Mouse (Mus musculus): ENCODE data around the gene Sez6l. TPM values are rescaled to one million over a fixed set of nuclear protein-coding genes. Genes with fewer than 3 reads are reported as not detected.

The Sez6l gene
- total and polyA plus RNA-seq, 3 experiments: not detected

- Histone ChIP-seq H3K27me3 (replicated peaks) (no peaks in the 10 kb centered on the region), H3K9me3 (replicated peaks; ENCODE audit: low read length) (peaks cover 96% of the 10 kb centered on the region), H3K9ac (ENCODE audit: insufficient read depth, low read depth) (no peak overlapping the region), H3K4me3 (replicated peaks in 1 of 3; ENCODE audit: low read depth in 2 of 3, low read length in 2 of 3, poor library complexity in 1 of 3) (no peak overlapping the region), H3K36me3 (replicated peaks in 1 of 2; ENCODE audit: control insufficient read depth in 1 of 2, insufficient read depth in 1 of 2, low read length in 1 of 2) (no peaks in the 10 kb centered on the region), H3K4me2 (ENCODE audit: insufficient read depth, low read depth, poor library complexity, severe bottlenecking) (no peak overlapping the region), H3K4me1 (ENCODE audit: control insufficient read depth in 1 of 2, insufficient read depth in 2 of 2) (no peaks in the 10 kb centered on the region), H3K79me2 (replicated peaks; ENCODE audit: control insufficient read depth, extremely low read depth, insufficient read depth, poor library complexity, severe bottlenecking) (no peaks in the 10 kb centered on the region), H3K27ac (ENCODE audit: insufficient read depth, low read depth) (no peak overlapping the region)
- dilution Hi-C loops (cut with MboI; ENCODE audit: extremely low pct_ligation_motif_present, extremely low pct_unique_long_range_greater_than_20kb, low sequenced_read_pairs): no loop called here
- no peak for TF ChIP-seq NELFE (IDR thresholded peaks at IDR 0.05; ENCODE audit: low read depth, low read length)
- no peak for TF ChIP-seq TBP (conservative IDR thresholded peaks at IDR 0.05; ENCODE audit: low read depth, low read length)
- no peak for TF ChIP-seq POLR2AphosphoS2 (IDR thresholded peaks at IDR 0.05; ENCODE audit: low read depth, low read length)
- TF ChIP-seq ZKSCAN1 (IDR thresholded peaks at IDR 0.05; ENCODE audit: borderline replicate concordance, low read depth, low read length): no peak
- TF ChIP-seq SIN3A (IDR thresholded peaks at IDR 0.05; ENCODE audit: low read length): no peak
- TF ChIP-seq ZC3H11A (IDR thresholded peaks at IDR 0.05; ENCODE audit: low read depth, low read length): no peak
- no peak for TF ChIP-seq MXI1 (IDR thresholded peaks at IDR 0.05; ENCODE audit: low read depth, low read length)
- no peak for TF ChIP-seq MAZ (IDR thresholded peaks at IDR 0.05; ENCODE audit: low read depth, low read length)
- TF ChIP-seq IRF4 (IDR thresholded peaks at IDR 0.05; ENCODE audit: low read depth, low read length): no peak
- no peak for TF ChIP-seq MYC (IDR thresholded peaks at IDR 0.05; ENCODE audit: low read depth, low read length)
- TF ChIP-seq ZNF384 (IDR thresholded peaks at IDR 0.05; ENCODE audit: low read depth, low read length): no peak
- no peak for TF ChIP-seq EP300 (IDR thresholded peaks at IDR 0.05; ENCODE audit: low read length)
- no peak for TF ChIP-seq TCF12 (IDR thresholded peaks at IDR 0.05; ENCODE audit: low read depth, low read length)
- in situ Hi-C loops (cut with MboI; ENCODE audit: low pct_ligation_motif_present, low pct_unique_long_range_greater_than_20kb, low sequenced_read_pairs): no loop called here
- DNase-seq (ENCODE audit: extremely low read depth): no peak
Observed at GRCm38 (mm10) chr5:112576361-112576992, 508 bp downstream of the Sez6l start.

DNA sequence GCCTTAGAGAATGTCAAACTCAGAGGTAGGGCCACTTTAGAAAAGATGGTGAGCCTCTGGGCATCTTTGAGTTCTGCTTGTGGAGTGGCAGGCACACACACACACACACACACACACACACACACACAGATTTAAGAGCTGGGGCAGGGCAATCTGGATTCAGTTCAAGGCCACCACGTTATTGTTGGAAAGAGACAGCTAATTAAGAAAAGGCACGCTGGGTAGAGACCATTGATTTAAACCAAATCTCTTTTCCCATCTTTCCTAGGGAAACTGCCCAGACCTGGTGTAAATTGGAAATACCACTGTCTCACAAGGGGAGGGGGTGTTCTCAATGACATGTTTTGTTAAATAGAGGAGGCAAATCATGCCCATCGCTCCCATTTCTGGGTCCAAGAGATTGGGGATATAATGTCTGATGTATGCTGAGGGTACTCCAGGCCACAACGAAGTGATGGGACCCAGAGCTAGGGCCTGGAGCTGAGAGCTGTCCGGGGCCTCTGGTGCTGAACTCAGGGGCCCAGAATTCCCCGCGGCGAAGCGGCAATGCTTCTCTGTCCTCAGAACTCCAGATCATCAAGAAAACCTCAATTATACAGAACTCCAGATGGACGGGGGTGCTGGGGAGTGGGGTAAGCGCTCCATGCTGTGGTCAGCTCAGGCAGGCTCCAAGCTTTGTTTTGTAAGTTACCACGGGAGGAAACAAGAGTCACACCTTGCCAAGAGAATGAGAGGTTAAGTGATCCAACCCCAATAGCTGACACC lies 1.7 kb downstream of the Sez6l start:
- no peak overlapping the region for H3K9ac ChIP-seq (ENCODE audit: insufficient read depth, low read depth)
- H3K4me1 ChIP-seq (ENCODE audit: control insufficient read depth in 1 of 2, insufficient read depth in 2 of 2): no peaks in the 10 kb centered on the region
- dilution Hi-C loops (cut with MboI; ENCODE audit: extremely low pct_ligation_motif_present, extremely low pct_unique_long_range_greater_than_20kb, low sequenced_read_pairs): no loop called here
- H3K27ac ChIP-seq (ENCODE audit: insufficient read depth, low read depth): no peak overlapping the region
- H3K36me3 ChIP-seq (replicated peaks in 1 of 2; ENCODE audit: control insufficient read depth in 1 of 2, insufficient read depth in 1 of 2, low read length in 1 of 2): no peaks in the 10 kb centered on the region
- H3K4me3 ChIP-seq (replicated peaks in 1 of 3; ENCODE audit: low read depth in 2 of 3, low read length in 2 of 3, poor library complexity in 1 of 3): no peak overlapping the region
- H3K79me2 ChIP-seq (replicated peaks; ENCODE audit: control insufficient read depth, extremely low read depth, insufficient read depth, poor library complexity, severe bottlenecking): no peaks in the 10 kb centered on the region
- TF ChIP-seq HCFC1 (IDR thresholded peaks at IDR 0.05; ENCODE audit: low read depth, low read length): no peak
- TF ChIP-seq ETS1 (conservative IDR thresholded peaks at IDR 0.05; ENCODE audit: low read depth, low read length): no peak
- no peak for TF ChIP-seq KAT2A (IDR thresholded peaks at IDR 0.05; ENCODE audit: insufficient replicate concordance, low read length)
- TF ChIP-seq JUND (conservative IDR thresholded peaks at IDR 0.05; ENCODE audit: low read depth, low read length): no peak
- no peak for TF ChIP-seq CHD1 (IDR thresholded peaks at IDR 0.05; ENCODE audit: low read depth, low read length)
- TF ChIP-seq IRF4 (IDR thresholded peaks at IDR 0.05; ENCODE audit: low read depth, low read length): no peak
- no peak for TF ChIP-seq MAZ (IDR thresholded peaks at IDR 0.05; ENCODE audit: low read depth, low read length)
- no peak for TF ChIP-seq EP300 (IDR thresholded peaks at IDR 0.05; ENCODE audit: low read length)
- no peak for TF ChIP-seq RAD21 (IDR thresholded peaks at IDR 0.05; ENCODE audit: low read depth, low read length)
- TF ChIP-seq TCF12 (IDR thresholded peaks at IDR 0.05; ENCODE audit: low read depth, low read length): no peak
- TF ChIP-seq RCOR1 (conservative IDR thresholded peaks at IDR 0.05; ENCODE audit: low read depth, low read length): no peak
- no peak for TF ChIP-seq BHLHE40 (IDR thresholded peaks at IDR 0.05; ENCODE audit: low read depth, low read length)
- TF ChIP-seq MAFK (IDR thresholded peaks at IDR 0.05; ENCODE audit: insufficient replicate concordance, low read length): no peak
- no peak for DNase-seq (ENCODE audit: extremely low read depth)
- no peak overlapping the region for H3K4me2 ChIP-seq (ENCODE audit: insufficient read depth, low read depth, poor library complexity, severe bottlenecking)
- H3K9me3 ChIP-seq (replicated peaks; ENCODE audit: low read length): peaks cover 95% of the 10 kb centered on the region
- in situ Hi-C loops (cut with MboI; ENCODE audit: low pct_ligation_motif_present, low pct_unique_long_range_greater_than_20kb, low sequenced_read_pairs): no loop called here
- H3K27me3 ChIP-seq (replicated peaks): no peaks in the 10 kb centered on the region
